Mouse (Mus musculus) layer of hippocampus, postnatal 25 days (tissue): ENCODE measurements around the gene Mta2. TPM values are rescaled to one million over a fixed set of nuclear protein-coding genes. Genes with fewer than 3 reads are reported as not detected.
"Not testable (repeated sequence)": the region's sequence is repeated elsewhere in the genome, so short reads cannot be mapped to it uniquely, and the experiment has no call there.

Experiments
- DNase-seq, 2 experiments: peaks; one replicate each; pipeline ENCODE4 v3.0.0; 2022; ENCODE audit warnings: mixed read lengths in 2 of 2, low spot score in 1 of 2; ENCODE audit errors: extremely low spot score in 1 of 2
- total RNA-seq, 2 experiments: library from RNA; stranded (reverse); gene quantifications; 2 replicates each; pipeline ENCODE4 v1.2.3; 2021

Mta2 gene
- total RNA-seq, 2 experiments from 2014 or later = 51.2 to 58.4 TPM

DNA sequence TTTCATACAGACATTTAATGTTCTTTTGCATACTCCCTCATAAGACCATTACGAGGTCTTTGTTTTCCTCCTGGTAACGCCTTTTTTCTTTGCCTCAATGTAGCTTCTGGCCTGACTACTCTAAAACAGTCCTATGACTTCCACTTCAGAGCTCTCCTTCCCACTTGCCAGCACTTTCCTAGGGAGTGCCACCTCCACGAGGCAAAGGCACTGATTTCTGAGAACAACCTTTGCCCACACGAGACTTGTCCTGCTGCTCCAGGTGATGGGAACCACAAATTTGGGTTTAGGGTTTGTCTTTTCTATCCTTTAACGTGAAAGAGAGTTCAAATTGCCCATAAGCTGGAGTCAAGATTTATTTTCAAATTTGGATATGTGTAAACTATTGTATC lies 24.5 kb downstream of the Mta2 start:
- DNase-seq = no peak

DNA sequence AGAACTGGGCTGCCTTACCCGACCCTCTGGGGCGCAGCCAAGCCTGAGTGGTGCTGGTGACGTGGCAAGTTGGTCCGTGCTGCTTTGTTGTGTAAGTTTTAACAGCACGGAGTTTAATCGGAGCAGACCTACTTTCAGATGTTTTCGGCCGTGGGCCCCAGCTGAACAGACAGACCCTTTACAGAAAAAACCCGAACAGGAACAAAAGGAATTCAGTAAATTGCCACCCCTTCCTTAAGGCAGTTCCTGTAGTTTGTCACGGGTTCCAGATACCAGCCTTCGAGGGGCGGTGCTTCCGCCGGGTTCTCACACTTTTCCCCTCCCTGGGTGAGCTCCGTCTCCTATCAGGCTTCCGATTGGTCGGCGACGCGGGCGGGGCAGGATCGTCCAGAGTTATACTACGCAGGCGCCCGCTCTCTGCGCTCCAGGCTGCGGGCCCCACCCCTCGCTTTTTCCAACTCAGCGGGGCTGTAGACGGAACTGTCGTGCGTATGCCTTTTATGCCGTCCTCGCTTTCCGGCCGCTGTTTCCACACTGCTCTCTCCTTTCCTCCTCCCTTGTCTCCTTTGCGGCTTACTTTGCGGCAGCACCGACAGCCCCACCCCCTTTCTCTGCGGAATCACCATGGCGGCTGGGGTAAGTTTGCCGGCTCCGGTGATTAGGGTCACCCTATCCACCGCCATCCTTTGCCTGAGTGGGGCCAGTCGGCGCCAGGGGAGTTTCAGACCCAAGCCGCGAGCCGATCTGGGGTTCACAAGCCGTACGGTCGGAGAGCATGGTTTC lies 25.1 kb downstream of the Mta2 start, which contains the start of gene Eef1g:
Gene Eef1g, plus strand, starts transcription at position 452 of the 783 bp plus-strand sequence.
- peak; percentile 86 to 94 for DNase-seq

DNA sequence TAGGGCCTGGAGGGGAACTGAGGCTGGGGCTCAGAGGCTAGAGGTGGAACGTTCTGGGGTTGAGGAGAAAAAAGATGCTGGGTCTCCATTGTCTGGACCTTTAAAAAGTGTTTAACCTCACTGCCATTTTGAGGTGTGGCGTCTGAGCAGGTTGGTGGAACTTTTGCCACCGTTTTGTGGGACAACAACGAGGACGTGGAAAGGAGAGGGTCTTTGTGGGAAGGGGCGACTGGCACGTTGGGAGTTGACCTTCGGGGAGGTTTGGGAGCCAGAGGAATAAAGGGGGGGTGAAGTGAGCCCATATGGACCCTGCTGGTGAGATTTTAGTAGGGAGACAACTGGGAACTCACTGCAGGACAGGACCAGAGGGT lies 25.7 kb downstream of the Mta2 start:
- DNase-seq = no peak

DNA sequence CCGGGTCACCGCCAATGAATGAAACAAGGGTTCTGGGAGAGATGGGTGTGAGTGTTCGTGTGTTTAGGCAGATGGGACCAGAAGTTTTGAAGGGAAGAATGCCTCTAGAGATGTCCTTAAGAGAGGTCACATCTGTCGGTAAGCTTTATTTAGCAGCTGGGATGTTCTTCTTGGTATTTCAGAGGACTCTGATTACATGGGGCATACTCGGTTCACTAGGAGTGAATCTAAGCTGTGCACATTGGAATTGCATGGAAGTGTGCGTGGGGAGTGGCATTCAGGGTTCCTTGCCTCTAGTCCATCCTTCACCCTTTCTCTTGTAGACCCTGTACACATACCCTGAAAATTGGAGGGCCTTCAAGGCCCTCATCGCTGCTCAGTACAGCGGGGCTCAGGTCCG lies 26.2 kb downstream of the Mta2 start:
- DNase-seq = no peak

DNA sequence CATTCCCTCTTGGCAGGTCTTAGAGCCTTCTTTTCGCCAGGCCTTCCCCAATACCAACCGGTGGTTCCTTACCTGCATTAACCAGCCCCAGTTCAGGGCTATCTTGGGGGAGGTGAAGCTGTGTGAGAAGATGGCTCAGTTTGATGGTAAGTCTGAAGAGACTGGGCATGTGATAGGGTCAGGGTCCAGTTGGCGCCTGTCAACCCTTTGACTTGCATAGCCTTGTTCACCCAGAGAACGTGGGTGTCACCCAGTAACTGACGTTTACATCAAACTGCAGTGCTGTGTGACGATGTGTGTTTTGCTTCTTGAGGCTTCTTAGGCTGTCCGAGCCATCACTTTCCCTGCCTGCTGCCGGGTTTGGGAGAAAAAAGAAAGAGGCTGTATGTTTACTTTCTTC lies 30.8 kb downstream of the Mta2 start:
- DNase-seq = not testable (repeated sequence)

DNA sequence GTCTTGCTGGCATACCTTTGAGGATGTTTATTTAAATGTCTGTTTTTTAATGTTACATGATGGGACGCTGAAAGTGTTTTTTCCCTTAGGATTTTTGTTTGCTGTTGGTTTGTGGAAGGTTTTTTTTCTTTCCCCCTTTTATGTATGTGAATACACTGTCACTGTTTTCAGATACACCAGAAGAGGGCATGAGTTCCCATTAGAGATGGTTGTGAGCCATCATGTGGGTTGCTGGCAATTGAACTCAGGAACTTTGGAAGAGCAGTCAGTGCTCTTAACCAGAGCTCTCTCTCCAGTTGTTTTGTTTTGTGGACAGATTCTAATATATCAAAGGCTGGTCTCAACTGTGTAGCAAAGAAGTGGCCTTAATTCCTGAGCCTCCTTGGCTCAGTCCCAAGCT lies 33.0 kb downstream of the Mta2 start:
- no peak for DNase-seq

DNA sequence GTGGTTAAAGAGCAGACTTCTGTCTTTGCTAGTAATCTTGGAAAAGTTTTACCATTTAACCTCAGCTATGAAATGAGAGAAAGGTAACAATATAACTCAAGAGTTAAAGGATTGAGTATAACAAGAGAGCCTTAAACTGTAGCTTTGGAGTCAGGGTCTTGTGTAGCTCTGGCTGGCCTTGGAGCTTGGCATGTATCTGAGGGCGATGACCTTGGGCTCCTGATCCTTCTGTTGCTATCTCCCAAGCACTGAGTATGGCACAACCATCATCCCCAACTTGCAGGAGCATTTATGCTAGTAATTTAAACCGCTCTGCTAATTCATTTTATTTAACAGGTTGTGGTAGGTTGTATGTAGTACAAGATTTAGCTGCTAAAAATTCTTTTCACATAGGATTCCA lies 33.8 kb downstream of the Mta2 start:
- DNase-seq = no peak

DNA sequence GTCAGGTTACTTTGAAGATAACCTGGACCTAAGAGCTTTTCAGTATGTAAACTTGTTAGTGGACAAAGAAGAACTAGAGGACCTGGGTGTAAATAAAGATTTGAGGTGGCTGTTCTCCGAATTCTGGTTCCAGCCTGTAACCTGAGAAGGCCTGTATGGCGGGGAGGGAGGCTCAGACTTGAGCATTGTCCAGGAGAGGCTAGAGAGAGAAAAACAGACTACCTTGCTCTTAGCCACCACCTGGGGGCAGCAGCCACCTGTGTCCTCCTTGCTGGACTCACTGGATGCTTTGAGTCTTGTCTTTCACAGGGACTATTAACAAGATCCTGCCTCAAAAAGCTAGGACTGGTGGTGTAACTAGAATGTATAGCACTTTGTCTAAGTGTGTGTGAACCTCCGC lies 34.9 kb downstream of the Mta2 start:
- DNase-seq = no peak

DNA sequence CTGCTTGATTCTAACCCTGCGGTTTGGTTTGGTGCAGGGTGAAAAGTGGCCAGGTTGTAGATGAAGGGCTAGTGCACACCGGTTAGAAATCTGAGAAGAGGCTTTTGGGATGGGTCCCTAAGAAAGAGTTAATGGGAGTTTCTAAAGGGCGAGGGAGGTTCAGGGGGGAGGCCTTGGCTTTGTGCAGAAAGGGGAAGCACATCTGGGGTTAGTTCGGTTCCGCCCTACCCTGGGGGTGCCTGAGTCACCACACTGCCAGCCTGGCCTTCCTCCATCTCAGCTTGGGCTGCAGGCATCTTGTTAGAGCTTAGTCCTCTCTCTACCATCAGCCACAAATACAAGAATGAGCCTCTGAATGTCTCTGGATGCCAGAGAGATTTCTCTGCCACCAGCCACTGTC lies 39.1 kb downstream of the Mta2 start:
- DNase-seq = no peak

DNA sequence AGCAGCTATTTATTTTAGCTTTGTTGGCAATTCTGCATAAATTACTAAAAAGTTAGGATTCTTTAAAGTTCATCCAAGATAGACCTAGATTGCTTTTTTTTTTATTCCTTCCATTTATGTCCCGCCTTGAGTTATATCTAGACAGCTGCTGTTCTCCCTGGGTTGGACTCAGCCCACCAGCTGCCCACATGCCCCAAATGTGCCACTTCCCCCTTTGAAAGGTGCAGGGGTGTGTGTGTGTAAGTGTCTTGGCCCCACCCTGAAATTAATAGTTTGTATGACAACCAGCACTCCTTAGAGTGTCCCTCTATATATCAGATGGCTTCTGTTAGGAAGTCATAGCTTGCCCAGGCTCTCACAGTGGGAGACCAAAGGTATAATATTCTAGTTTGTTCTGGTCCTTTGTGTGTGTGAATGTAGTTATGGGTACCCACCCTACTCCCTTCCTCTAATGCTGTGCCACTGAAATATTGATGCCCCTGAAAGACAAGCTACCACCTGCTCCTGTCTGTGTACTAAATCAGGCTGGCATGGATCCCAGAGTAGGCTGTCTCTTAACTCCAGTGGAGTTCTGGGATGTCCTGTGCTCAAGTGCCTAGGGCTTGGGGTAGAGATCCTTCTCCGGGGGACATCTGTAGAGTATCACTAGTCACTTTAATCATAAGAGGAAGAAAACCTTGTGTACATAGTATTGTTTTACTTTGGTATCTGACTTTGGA lies 39.9 kb downstream of the Mta2 start:
- DNase-seq = no peak

DNA sequence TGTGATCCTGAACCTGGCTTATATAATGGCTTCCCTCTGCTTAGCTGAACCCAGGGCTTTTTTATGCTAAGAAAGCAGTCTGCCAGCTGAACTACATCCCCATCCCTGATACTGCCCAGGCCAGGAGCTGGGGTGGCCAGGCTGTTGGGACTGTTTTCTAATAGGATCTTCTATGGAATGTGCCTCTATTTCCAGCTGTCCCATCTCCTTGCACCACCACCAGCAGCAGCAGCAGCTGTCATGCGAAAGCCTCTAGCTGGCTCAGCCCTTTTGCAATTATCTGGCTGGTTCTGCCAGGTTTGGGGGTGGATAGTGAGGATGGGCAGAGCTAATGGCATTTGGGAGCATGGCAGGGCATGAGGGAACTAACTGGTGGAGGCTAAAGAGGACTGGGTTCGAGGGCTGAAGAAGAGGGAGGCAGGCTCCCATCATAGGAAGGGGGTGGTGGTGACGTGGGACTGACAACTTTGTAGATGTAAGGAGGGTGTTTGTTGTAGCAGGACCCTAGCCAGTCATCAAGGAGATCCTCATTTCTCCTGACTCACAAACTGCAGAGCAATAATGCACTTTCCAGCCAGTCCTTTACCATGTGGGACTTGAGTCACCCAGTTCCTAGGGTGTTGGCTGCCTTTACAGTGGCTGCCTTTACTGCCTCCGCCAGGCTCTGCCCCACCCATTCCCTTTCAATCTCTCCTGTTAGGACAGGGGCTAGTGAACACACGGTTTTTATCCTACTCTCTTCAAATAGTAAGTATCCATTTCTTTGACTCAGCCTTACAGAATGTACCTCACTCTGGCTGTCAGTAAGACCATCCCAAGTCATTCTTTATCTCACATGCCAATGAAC lies 40.9 kb downstream of the Mta2 start:
- DNase-seq = no peak

DNA sequence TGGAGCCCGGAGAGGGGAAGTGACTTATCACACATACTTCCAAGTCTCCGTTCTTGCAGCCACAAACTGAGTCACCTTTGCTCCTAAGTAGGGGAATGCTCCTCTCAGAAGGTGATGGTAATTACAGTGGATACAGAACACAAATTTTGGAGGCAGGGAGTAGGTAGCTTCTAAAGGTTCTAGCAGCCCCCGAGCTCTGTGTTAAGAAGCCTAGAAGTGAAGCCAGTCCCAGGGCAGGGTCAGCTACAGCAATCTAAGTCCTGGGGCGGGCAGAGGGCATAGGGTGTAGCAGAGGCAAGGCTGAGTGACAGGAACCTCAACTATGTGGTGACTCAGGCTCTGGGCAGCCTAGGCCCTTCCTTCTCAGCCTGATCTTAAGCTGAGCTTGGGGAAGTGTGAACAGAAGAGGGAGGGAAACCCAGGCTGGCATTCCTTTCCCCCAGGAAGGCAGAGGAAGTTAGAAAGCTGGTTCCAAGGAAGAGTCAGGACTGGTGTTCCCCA lies 41.5 kb downstream of the Mta2 start:
- no peak for DNase-seq

DNA sequence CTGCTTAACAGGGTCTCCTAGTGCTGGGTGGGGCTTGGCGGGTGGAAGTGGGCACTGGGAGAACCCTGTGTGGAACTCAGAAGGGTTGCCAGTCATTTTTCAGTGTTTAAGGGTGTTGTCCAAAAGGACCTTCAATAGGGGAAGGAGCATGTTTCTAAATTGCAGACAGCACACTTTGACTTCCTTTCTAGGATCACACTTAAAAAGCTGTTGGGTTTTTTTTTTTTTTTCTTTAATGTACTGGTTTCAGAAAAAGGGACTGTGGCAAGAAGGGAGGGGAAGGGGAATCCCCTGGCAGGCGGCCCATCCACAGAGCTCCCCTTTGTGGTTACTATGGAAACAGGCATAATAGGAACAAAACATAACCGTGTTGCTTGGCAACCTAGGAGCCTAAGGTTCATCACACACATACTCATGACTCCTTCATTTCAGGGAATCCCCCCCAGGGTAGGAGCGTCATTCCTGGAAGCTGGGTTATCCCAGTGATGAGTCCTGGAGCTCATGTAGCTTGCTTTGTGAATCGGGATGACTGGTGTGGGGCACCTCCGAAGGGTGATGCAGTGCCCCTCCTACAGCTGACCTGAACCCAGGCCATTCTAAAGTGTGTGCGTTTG lies 42.7 kb downstream of the Mta2 start:
- no peak for DNase-seq

DNA sequence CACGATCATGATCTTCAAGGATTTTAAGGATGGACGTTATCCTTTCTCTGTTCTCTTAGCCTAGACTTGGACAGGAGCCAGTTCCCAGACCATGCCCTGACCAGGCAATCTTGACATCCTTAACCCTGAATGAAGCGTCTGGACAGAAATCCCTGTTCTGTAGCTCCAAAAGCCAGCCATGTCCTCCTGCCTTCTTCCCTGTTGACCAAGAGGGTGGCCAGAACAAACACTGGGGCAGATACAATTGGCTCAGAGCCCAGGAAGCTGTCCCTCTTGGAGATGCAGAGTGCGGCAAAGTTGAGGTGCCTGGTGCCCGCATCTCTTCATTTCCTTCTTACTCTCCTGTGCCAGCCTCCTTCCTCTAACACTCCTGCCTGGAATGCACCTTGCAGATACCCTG lies 44.2 kb downstream of the Mta2 start:
- DNase-seq = no peak

DNA sequence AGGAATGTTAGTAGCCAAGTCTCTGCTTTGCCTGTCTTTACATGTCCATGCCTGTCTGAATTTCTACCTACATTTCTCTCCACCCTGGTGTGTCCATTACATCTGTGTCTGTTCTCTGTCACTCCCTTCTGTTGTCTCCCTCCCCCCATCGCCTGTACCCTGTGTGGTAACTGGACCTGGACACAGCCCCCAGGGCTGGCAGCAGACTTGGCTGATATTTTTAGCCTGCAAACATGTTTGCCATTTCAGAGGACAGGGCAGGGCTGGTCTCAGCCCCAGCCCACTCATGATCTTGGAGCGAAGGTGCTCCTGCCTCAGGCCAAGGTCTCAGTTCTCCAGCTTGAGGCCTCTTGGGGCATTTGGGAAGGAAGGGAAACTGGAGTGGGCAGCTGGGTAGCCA lies 46.1 kb downstream of the Mta2 start:
- no peak for DNase-seq

DNA sequence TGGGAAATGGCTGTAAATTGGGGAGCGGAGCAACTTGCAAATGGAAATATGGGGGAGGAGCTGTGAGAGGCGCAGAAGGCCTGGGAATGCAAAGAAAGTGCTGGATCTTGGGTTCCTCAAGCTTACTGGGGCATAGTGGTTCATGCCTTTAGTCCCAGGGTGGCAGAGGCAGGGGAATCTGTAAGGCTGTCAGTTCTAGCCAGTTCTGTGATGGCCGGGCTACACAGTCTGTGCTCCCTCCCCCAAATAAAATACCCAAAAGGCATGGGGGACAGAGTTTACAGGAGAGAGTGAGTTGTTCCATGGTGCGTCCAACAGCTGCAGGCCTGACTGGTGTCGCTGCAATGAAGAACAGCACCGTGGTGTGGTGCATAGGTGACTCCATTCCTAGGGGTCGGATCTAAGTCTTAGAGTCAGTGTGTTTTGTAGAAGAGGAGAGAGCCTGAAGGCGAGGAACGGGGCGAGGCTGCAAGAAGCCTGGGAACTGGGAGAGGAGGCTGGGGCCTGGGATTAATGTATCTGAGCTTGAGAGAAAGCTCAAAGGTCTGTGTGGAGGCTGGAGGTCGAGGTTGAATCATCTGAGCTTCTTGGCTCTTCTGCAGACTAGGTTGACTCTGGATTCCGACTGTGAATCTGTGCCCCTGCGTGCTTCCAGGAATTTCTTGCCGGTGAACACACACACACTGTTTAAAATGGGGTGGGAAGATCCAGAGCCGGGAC lies 46.8 kb downstream of the Mta2 start:
- no peak for DNase-seq

DNA sequence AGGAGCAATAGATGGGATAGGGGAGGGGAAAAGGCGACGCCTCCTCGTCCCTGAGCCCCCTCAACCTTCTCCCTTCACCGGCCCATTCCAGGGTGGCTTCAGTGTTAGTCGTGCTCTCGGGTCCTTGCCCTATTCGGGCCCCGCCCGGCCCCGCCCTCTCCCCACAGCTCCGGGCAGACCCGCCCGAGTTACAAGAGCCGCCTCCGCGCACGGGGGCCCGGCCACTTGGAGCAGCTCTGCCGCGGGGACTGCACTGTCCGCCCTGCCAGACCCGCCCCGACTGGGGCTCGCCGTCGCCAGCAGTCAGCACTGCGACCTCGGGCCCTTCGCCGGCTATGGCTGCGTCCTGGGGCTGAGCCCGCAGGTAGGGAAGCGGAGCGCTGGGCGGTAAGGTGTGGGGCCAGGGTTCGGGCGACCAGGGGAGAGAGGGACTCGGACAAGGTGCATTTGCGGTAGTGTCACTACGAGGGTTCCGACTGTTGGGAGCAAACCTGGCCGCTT lies 47.4 kb downstream of the Mta2 start, which contains the start of gene Ahnak:
Gene Ahnak, plus strand, starts transcription at position 219 of the 501 bp plus-strand sequence.
- DNase-seq = no peak

DNA sequence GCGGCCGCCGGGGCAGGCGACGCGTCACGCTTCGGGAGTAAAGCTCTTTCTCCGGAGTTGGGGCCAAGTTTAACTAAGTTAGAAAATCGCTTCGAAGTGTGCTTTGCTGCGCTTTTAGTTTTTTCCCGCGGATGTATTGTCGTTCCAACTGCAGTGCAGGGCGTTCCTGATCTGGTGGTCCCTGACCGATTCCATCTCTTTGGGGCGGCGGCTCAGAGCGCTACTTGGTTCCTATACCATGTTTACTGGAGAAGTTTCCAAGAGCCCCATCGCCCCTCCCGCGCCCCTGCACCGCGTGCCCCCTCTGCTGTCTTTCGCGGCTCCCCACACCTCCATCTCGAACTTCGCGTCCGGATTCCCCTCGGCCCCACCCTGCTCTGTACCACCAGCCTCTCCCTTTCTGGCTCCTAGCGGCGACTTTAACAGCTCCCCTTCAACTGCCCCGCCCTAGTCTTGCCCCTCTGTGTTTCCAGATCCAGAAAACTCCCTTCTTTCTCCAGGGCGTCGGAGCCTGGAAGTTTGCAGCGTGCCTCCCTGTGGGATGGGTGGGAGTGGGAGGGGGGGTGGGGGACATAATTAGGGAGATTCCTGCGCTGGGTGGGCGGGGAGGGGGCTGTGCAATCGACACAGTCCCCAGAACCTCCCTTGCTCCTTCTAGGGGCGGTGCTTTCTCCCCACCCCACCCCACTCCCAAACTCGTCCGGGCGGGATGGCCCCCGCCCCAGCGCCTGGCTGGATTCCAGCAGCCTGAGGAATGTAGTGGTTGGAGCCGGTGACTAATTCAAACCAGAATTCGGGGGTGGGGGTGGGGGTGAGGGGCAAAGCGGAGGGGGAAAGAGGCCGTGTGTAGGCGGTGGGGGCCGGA lies 48.1 kb downstream of the Mta2 start:
- DNase-seq = peak in 1 of 2 experiments; percentile 28
